Mouse (Mus musculus) ES-Bruce4 (cell line): ENCODE measurements around the gene Aplp2. TPM values are rescaled to one million over a fixed set of nuclear protein-coding genes. Genes with fewer than 3 reads are reported as not detected.

Source experiments
- H3K27ac ChIP-seq: 2 replicates; pipeline ENCODE4 v1.5.1; 2012; ENCODE audit warnings: low read length, inconsistent platforms; ENCODE audit not compliant: insufficient read depth
- H3K27me3 ChIP-seq: 2 replicates; pipeline ENCODE4 v1.6.1; 2012; ENCODE audit warnings: mild to moderate bottlenecking, low read length, inconsistent platforms; ENCODE audit not compliant: control insufficient read depth, poor library complexity, insufficient read depth, severe bottlenecking
- H3K36me3 ChIP-seq: 2 replicates; pipeline ENCODE4 v1.6.1; 2012; ENCODE audit warnings: inconsistent platforms, mild to moderate bottlenecking, low read length, moderate library complexity; ENCODE audit not compliant: control insufficient read depth, poor library complexity, insufficient read depth, severe bottlenecking
- H3K4me1 ChIP-seq: one replicate; pipeline ENCODE4 v1.8.1; 2011; ENCODE audit warnings: low read length; ENCODE audit not compliant: control insufficient read depth, insufficient read depth
- H3K4me3 ChIP-seq: 2 replicates; pipeline ENCODE4 v1.5.1; 2011; ENCODE audit warnings: low read depth, mild to moderate bottlenecking, low read length
- H3K9ac ChIP-seq: 2 replicates; pipeline ENCODE4 v1.6.1; 2012; ENCODE audit warnings: low read depth, mild to moderate bottlenecking, inconsistent platforms; ENCODE audit not compliant: poor library complexity, severe bottlenecking
- H3K9me3 ChIP-seq: replicated peaks from 2 replicates; pipeline ENCODE4 v1.6.1; 2012; ENCODE audit warnings: mild to moderate bottlenecking, low read length, inconsistent platforms; ENCODE audit not compliant: control insufficient read depth, poor library complexity, insufficient read depth, severe bottlenecking
- CTCF ChIP-seq: IDR thresholded peaks from one replicate; pipeline ENCODE4 v1.8.1; 2011; ENCODE audit warnings: low read depth, low read length
- EP300 ChIP-seq: IDR thresholded peaks from 2 replicates; pipeline ENCODE4 v1.6.1; 2011; ENCODE audit warnings: low read depth, low read length; ENCODE audit not compliant: insufficient read depth
- POLR2A ChIP-seq: IDR thresholded peaks from one replicate; pipeline ENCODE4 v1.8.1; 2011; ENCODE audit warnings: low read length; ENCODE audit not compliant: insufficient read depth
- polyA plus RNA-seq: library from polyadenylated mRNA; stranded (reverse); fragments of >200 nt; gene quantifications from 2 replicates; pipeline ENCODE4 v1.2.4, GENCODE M21; 2011; ENCODE audit warnings: low read depth; ENCODE audit not compliant: missing spikeins, insufficient read depth, insufficient read length

Gene Aplp2
- polyA plus RNA-seq, 1 experiment: 317 TPM

GRCm38 (mm10) chr9:31253311-31253734 lies 41.7 kb upstream of the Aplp2 start:
- H3K36me3 ChIP-seq: no peaks in the 10 kb centered on the region
- H3K4me3 ChIP-seq: peak overlapping the region; percentile 29
- H3K9ac ChIP-seq: peak overlapping the region; percentile 15
- H3K27me3 ChIP-seq: no peaks in the 10 kb centered on the region
- no peak for TF ChIP-seq POLR2A
- 0 out of 2 replicates have a peak, but pooled peaks have one; percentile 36 for TF ChIP-seq EP300
- TF ChIP-seq CTCF: no peak
- peak overlapping the region; percentile 99 for H3K27ac ChIP-seq
- no peaks in the 10 kb centered on the region for H3K9me3 ChIP-seq
- H3K4me1 ChIP-seq: peaks cover 1% of the 10 kb centered on the region

GRCm38 (mm10) chr9:31252182-31252799 lies 40.7 kb upstream of the Aplp2 start:
- Histone ChIP-seq H3K4me3 (no peak overlapping the region), H3K4me1 (peaks cover 1% of the 10 kb centered on the region), H3K27ac (no peak overlapping the region), H3K9me3 (no peaks in the 10 kb centered on the region), H3K9ac (no peak overlapping the region), H3K36me3 (no peaks in the 10 kb centered on the region), H3K27me3 (no peaks in the 10 kb centered on the region)
- TF ChIP-seq EP300 (0 out of 2 replicates have a peak, but pooled peaks have one; percentile 28), CTCF (no peak)

GRCm38 (mm10) chr9:31247447-31248220 lies 36.0 kb upstream of the Aplp2 start:
- Histone ChIP-seq H3K4me3 (no peak overlapping the region), H3K36me3 (no peaks in the 10 kb centered on the region), H3K4me1 (no peaks in the 10 kb centered on the region), H3K9me3 (no peaks in the 10 kb centered on the region), H3K27ac (no peak overlapping the region), H3K9ac (no peak overlapping the region), H3K27me3 (no peaks in the 10 kb centered on the region)
- TF ChIP-seq EP300 (no peak), POLR2A (no peak), CTCF (no peak)

- TF ChIP-seq CTCF (no peak), EP300 (no peak), POLR2A (no peak)
- Histone ChIP-seq H3K27me3 (no peaks in the 10 kb centered on the region; the same call in 1 of the 2 replicates), H3K36me3 (no peaks in the 10 kb centered on the region), H3K27ac (no peak overlapping the region), H3K4me1 (no peaks in the 10 kb centered on the region), H3K9ac (no peak overlapping the region), H3K4me3 (no peak overlapping the region), H3K9me3 (no peaks in the 10 kb centered on the region)
Measured at GRCm38 (mm10) chr9:31246421-31246820, 34.8 kb upstream of the Aplp2 start.

- no peaks in the 10 kb centered on the region; the same call in 1 of the 2 replicates for H3K27me3 ChIP-seq
- no peak overlapping the region for H3K9ac ChIP-seq
- TF ChIP-seq EP300 (no peak), CTCF (no peak), POLR2A (no peak)
- no peak overlapping the region for H3K4me3 ChIP-seq
- no peak overlapping the region for H3K27ac ChIP-seq
- no peaks in the 10 kb centered on the region for H3K9me3 ChIP-seq
- peaks cover 2% of the 10 kb centered on the region for H3K4me1 ChIP-seq
- no peaks in the 10 kb centered on the region for H3K36me3 ChIP-seq
Measured at GRCm38 (mm10) chr9:31245006-31245405, 33.4 kb upstream of the Aplp2 start.

GRCm38 (mm10) chr9:31243939-31244333 lies 32.3 kb upstream of the Aplp2 start:
- Histone ChIP-seq H3K36me3 (no peaks in the 10 kb centered on the region), H3K9ac (no peak overlapping the region), H3K27me3 (no peaks in the 10 kb centered on the region; the same call in 1 of the 2 replicates), H3K4me1 (peaks cover 2% of the 10 kb centered on the region), H3K9me3 (no peaks in the 10 kb centered on the region), H3K27ac (no peak overlapping the region), H3K4me3 (no peak overlapping the region)
- TF ChIP-seq CTCF (no peak), POLR2A (no peak), EP300 (no peak)
